Mouse (Mus musculus) MEL (cell line): ENCODE results near the gene Thsd4. TPM values are rescaled to one million over a fixed set of nuclear protein-coding genes. Genes with fewer than 3 reads are reported as not detected.

Source experiments
- DNase-seq: peaks from one replicate; pipeline ENCODE4 v3.0.0; 2011; ENCODE audit warnings: low read depth, low spot score
- H3K27ac ChIP-seq: 2 replicates; pipeline ENCODE4 v1.5.1; 2012; ENCODE audit warnings: low read depth, mild to moderate bottlenecking, control low read depth, low read length, moderate library complexity; ENCODE audit not compliant: control insufficient read depth
- H3K27me3 ChIP-seq, 2 experiments: fragments of 150-350 bp in 1 of 2; sonication (generic) in 1 of 2; 2 replicates each; pipeline ENCODE4 v1.6.1; 2012; ENCODE audit warnings: low read length in 2 of 2, mild to moderate bottlenecking in 2 of 2, improper control_type of control experiment in 1 of 2, moderate library complexity in 1 of 2; ENCODE audit not compliant: insufficient read depth in 2 of 2, control insufficient read depth in 1 of 2
- H3K36me3 ChIP-seq, 2 experiments: 2 replicates each; pipeline ENCODE4 v1.6.1; 2012 to 2014; ENCODE audit warnings: low read length in 2 of 2, improper control_type of control experiment in 1 of 2, inconsistent platforms in 1 of 2, mild to moderate bottlenecking in 1 of 2; ENCODE audit not compliant: insufficient read depth in 2 of 2, control insufficient read depth in 1 of 2
- H3K4me1 ChIP-seq, 2 experiments: fragments of 150-350 bp in 1 of 2; sonication (generic) in 1 of 2; 2 replicates each; pipeline ENCODE4 v1.6.1; 2012; ENCODE audit warnings: low read length in 2 of 2, improper control_type of control experiment in 1 of 2, mild to moderate bottlenecking in 1 of 2; ENCODE audit not compliant: insufficient read depth in 2 of 2, control insufficient read depth in 1 of 2
- H3K4me3 ChIP-seq, 2 experiments: fragments of 150-350 bp in 1 of 2; sonication (generic) in 1 of 2; 2 replicates each; pipeline ENCODE4 v1.5.1; 2012; ENCODE audit warnings: low read depth in 2 of 2, low read length in 2 of 2, mild to moderate bottlenecking in 2 of 2, moderate library complexity in 2 of 2, control low read depth in 1 of 2, improper control_type of control experiment in 1 of 2; ENCODE audit not compliant: control insufficient read depth in 1 of 2, insufficient read depth in 1 of 2
- H3K79me2 ChIP-seq: 2 replicates; pipeline ENCODE4 v1.6.1; 2012; ENCODE audit warnings: mild to moderate bottlenecking, low read length, moderate library complexity; ENCODE audit not compliant: control insufficient read depth, poor library complexity, insufficient read depth
- H3K9ac ChIP-seq: 2 replicates; pipeline ENCODE4 v1.6.1; 2012; ENCODE audit warnings: low read depth, mild to moderate bottlenecking, control low read depth, low read length, moderate library complexity; ENCODE audit not compliant: control insufficient read depth, poor library complexity, severe bottlenecking
- H3K9me3 ChIP-seq: fragments of 150-350 bp; sonication (generic); replicated peaks from 2 replicates; pipeline ENCODE4 v1.6.1; 2012; ENCODE audit warnings: mild to moderate bottlenecking, low read length, improper control_type of control experiment, moderate library complexity; ENCODE audit not compliant: insufficient read depth
- CTCF ChIP-seq, 3 experiments: IDR thresholded peaks in 2 of 3; conservative IDR thresholded peaks in 1 of 3; 2 replicates each; pipeline ENCODE4 v1.5.1; 2011 to 2012; ENCODE audit warnings: low read length in 3 of 3, low read depth in 2 of 3, mild to moderate bottlenecking in 2 of 3, improper control_type of control experiment in 1 of 3, inconsistent platforms in 1 of 3, mixed read lengths in 1 of 3, moderate library complexity in 1 of 3; ENCODE audit not compliant: control insufficient read depth in 1 of 3, insufficient read depth in 1 of 3, poor library complexity in 1 of 3, severe bottlenecking in 1 of 3
- E2F4 ChIP-seq: IDR thresholded peaks from 2 replicates; pipeline ENCODE4 v1.6.1; 2011; ENCODE audit warnings: low read depth, low read length, improper control_type of control experiment, borderline replicate concordance
- EP300 ChIP-seq, 2 experiments: IDR thresholded peaks; 2 replicates each; pipeline ENCODE4 v1.6.1; 2011; ENCODE audit warnings: improper control_type of control experiment in 2 of 2, low read length in 2 of 2, low read depth in 1 of 2, mild to moderate bottlenecking in 1 of 2
- ETS1 ChIP-seq: IDR thresholded peaks from 2 replicates; pipeline ENCODE4 v1.6.1; 2012; ENCODE audit warnings: low read depth, mild to moderate bottlenecking, inconsistent platforms, low read length, improper control_type of control experiment, moderate library complexity
- JUND ChIP-seq: IDR thresholded peaks from 2 replicates; pipeline ENCODE4 v1.6.1; 2011; ENCODE audit warnings: low read depth, mild to moderate bottlenecking, improper control_type of control experiment, low read length
- MAFK ChIP-seq: IDR thresholded peaks from 2 replicates; pipeline ENCODE4 v1.6.1; 2011; ENCODE audit warnings: low read depth, mild to moderate bottlenecking, low read length, improper control_type of control experiment, borderline replicate concordance
- MAZ ChIP-seq: IDR thresholded peaks from 2 replicates; pipeline ENCODE4 v1.6.1; 2012; ENCODE audit warnings: low read depth, mild to moderate bottlenecking, inconsistent platforms, low read length, improper control_type of control experiment
- POLR2AphosphoS2 ChIP-seq: IDR thresholded peaks from 2 replicates; pipeline ENCODE4 v1.6.1; 2011; ENCODE audit warnings: low read length, improper control_type of control experiment
- RAD21 ChIP-seq: IDR thresholded peaks from 2 replicates; pipeline ENCODE4 v1.6.1; 2011; ENCODE audit warnings: mild to moderate bottlenecking, low read depth, low read length, improper control_type of control experiment
- SIN3A ChIP-seq: IDR thresholded peaks from 2 replicates; pipeline ENCODE4 v1.6.1; 2012; ENCODE audit warnings: low read length, improper control_type of control experiment, inconsistent platforms
- TAL1 ChIP-seq: IDR thresholded peaks from 2 replicates; pipeline ENCODE4 v1.6.1; 2012; ENCODE audit warnings: mild to moderate bottlenecking, inconsistent platforms, low read length, moderate library complexity, mixed read lengths
- TBP ChIP-seq: IDR thresholded peaks from 2 replicates; pipeline ENCODE4 v1.8.0; 2011; ENCODE audit warnings: low read depth, low read length, improper control_type of control experiment
- ZNF384 ChIP-seq: IDR thresholded peaks from 2 replicates; pipeline ENCODE4 v1.6.1; 2012; ENCODE audit warnings: low read depth, mild to moderate bottlenecking, inconsistent platforms, low read length, improper control_type of control experiment
- polyA plus RNA-seq, 2 experiments: library from polyadenylated mRNA; stranded (reverse) in 1 of 2; unstranded in 1 of 2; fragments of >175 nt in 1 of 2; fragments of >200 nt in 1 of 2; gene quantifications; 2 replicates each; pipeline versions ENCODE4 v1.2.1 to v1.2.4; 2012; ENCODE audit warnings: low replicate concordance in 2 of 2, low read depth in 1 of 2; ENCODE audit not compliant: insufficient read length in 2 of 2, insufficient read depth in 1 of 2, missing spikeins in 1 of 2
- total RNA-seq: library from RNA; depleted of rRNA; stranded (reverse); fragments of 300-350 nt; gene quantifications from 2 replicates; pipeline ENCODE4 v1.2.3, GENCODE M21; 2012

Gene Thsd4
- total and polyA plus RNA-seq, 3 experiments, result 0.08 TPM; not detected in 1

- no peak overlapping the region for H3K4me3 ChIP-seq
- H3K9ac ChIP-seq, result no peak overlapping the region
- TF ChIP-seq MAFK, result no peak
- TF ChIP-seq MAZ, result no peak
- TF ChIP-seq TBP, result no peak
- no peak for TF ChIP-seq CTCF (IDR thresholded peaks at IDR 0.05 in 2 of 3, conservative IDR thresholded peaks at IDR 0.05 in 1 of 3; ENCODE audit: control insufficient read depth in 1 of 3, insufficient read depth in 1 of 3, low read depth in 2 of 3, low read length in 3 of 3, poor library complexity in 1 of 3, severe bottlenecking in 1 of 3)
Measured at GRCm38 (mm10) chr9:60288789-60289188, 233.1 kb downstream of the Thsd4 start.

GRCm38 (mm10) chr9:60286390-60286789 is 235.5 kb downstream of the Thsd4 start:
- TF ChIP-seq POLR2AphosphoS2, result no peak
- TF ChIP-seq E2F4, result no peak
- TF ChIP-seq CTCF (IDR thresholded peaks at IDR 0.05 in 2 of 3, conservative IDR thresholded peaks at IDR 0.05 in 1 of 3; ENCODE audit: control insufficient read depth in 1 of 3, insufficient read depth in 1 of 3, low read depth in 2 of 3, low read length in 3 of 3, poor library complexity in 1 of 3, severe bottlenecking in 1 of 3), result no peak
- no peak for DNase-seq
- Histone ChIP-seq H3K9ac (no peak overlapping the region), H3K27me3 (no peaks in the 10 kb centered on the region; a peak in 1 of 4 replicates), H3K79me2 (no peaks in the 10 kb centered on the region), H3K36me3 (no peaks in the 10 kb centered on the region), H3K9me3 (no peaks in the 10 kb centered on the region), H3K4me3 (no peak overlapping the region), H3K4me1 (no peaks in the 10 kb centered on the region), H3K27ac (no peak overlapping the region)

More at GRCm38 (mm10) chr9:60288789-60289188, 233.1 kb downstream of the Thsd4 start:
- H3K4me1 ChIP-seq, result no peaks in the 10 kb centered on the region
- no peaks in the 10 kb centered on the region; a peak in 1 of 4 replicates for H3K27me3 ChIP-seq
- no peaks in the 10 kb centered on the region for H3K36me3 ChIP-seq
- no peaks in the 10 kb centered on the region for H3K9me3 ChIP-seq
- no peaks in the 10 kb centered on the region for H3K79me2 ChIP-seq
- DNase-seq, result no peak
- no peak overlapping the region for H3K27ac ChIP-seq

- Histone ChIP-seq H3K36me3 (no peaks in the 10 kb centered on the region), H3K4me1 (no peaks in the 10 kb centered on the region), H3K9ac (no peak overlapping the region), H3K79me2 (no peaks in the 10 kb centered on the region), H3K27ac (no peak overlapping the region), H3K27me3 (no peaks in the 10 kb centered on the region), H3K9me3 (no peaks in the 10 kb centered on the region), H3K4me3 (no peak overlapping the region)
- TF ChIP-seq ZNF384 (no peak), RAD21 (no peak), TAL1 (no peak), SIN3A (no peak), EP300 (IDR thresholded peaks at IDR 0.05; ENCODE audit: low read depth in 1 of 2, low read length in 2 of 2) (no peak), JUND (no peak), ETS1 (no peak), TBP (no peak)
- no peak for DNase-seq
Measured at GRCm38 (mm10) chr9:60285047-60285462, 236.8 kb downstream of the Thsd4 start.
